Mouse (Mus musculus) heart, postnatal 14 days (tissue): ENCODE data around the gene Wipi1. TPM values are rescaled to one million over a fixed set of nuclear protein-coding genes. Genes with fewer than 3 reads are reported as not detected.

ENCODE experiments used
- DNase-seq, 2 experiments: peaks; one replicate each; pipeline ENCODE4 v3.0.0; 2021 to 2022
- intact Hi-C: fragments of 180-260 bp; cut with DNase I; formaldehyde crosslinking; loops from one replicate; pipeline ENCODE4 v1.15.1; 2025
- total RNA-seq, 2 experiments: library from RNA; stranded (reverse); gene quantifications; 2 replicates each; pipeline ENCODE4 v1.2.3; 2021

Wipi1 gene
- total RNA-seq, 2 experiments from 2014 or later = 98.4 to 101 TPM

DNA sequence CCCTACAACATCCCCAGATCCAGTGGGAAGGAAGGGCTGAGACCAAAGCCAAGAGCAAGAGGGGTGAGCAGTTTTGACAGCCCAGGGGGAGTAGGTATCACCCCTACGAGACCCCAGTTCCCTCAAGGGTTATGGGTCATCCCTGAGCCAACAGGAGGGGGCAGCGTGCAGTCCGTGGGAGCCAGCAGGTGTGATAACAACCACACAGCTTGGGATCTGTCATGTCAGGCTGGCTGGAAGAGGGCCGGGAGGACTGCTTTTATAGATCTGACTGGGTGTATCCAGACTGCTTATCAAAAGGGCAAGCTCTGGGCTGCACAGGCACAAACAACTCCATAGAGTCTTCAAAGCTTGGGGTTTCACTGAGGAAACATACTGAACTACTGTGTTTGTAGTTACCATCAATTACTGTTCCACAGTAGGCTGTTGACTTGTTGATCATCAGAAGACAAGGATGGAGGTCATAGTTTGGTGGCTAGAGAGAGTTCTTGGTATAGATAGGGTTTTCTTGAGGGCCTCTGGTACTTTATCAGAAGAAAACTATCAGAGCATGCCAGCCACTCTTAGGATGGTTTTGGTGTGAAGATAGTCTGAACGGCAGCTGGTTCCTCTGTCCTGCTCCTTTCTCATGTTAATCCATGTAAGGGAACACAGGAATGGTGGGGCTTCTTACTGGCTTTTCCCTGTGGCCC lies 62.0 kb downstream of the Wipi1 start:
- intact Hi-C loops = loop anchor here (5.0 kb wide), 1 partner anchor 47 kb away; no protein-coding TSS in a partner anchor
- no peak for DNase-seq

DNA sequence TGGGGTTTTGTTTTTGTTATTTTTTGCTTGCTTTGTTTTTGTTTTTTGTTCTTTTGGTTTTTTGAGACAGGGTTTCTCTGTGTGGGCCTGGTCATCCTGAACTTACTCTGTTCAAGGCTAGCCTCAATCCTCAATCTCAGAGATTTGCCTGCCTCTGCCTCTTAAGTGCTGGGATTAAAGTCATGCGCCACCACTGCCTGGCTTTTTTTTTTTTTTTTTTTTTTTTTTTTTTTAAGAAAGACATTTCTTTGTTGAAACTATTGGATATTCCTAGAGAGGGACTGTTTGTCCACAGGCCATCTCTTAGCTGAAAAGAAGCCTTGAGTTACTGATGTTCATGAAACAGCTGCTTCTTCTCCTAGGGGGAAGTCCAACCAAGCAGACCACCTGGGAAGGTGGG lies 64.1 kb downstream of the Wipi1 start:
- intact Hi-C loops = no loop called here
- DNase-seq = no peak

DNA sequence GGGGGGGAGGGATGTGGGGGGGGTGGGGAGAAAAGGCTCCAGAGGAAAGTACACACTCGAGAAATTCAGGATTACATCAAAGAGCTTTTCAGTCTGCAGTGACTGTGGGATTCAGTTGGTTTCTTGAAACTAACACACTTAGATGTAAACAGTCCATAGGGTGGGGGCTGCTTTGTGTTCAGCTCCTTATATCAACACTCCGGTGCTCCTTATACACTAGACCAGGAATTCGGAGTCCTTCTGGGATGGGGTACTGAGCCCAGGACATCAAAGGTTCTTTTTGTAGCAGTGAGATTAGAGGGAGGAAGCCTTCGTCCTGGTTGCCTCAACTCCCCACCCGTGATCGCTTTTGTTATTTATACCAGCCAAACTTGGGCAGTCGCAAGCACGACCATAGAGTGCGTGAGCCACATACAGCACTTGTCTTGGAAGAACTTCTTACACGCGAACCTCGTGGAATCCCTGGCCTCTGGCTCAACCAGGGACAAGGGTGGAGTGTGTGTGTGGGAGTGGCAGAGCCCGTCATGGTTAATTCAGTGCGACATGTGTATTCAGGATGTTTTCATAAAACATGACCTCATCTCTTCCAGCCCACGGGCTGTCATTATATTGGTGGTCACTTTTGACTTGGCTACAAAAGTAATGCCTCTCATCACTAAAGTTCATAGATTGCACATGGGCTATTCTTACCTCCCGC lies 65.3 kb downstream of the Wipi1 start:
- intact Hi-C loops = no loop called here
- no peak for DNase-seq

DNA sequence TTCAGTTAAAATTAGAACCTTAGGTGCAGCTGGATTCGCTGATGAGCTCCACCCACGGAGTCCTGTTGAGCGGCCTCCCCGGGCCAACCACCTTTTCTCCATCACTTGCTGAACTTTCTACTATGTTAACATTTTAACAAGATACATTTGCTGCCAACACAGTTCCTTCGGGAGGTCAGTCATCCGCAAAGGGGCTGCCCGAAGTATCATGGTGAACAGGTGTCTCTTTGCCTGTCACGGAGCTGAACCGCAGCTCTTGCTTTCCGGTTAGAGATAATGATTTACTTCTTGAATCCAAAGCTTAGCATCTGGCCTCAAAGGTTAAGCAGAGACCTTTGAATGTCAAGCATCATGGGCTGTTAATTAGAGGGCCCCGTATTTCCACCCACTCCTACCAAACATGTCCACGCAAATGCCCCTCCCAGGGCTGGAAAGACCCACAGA lies 66.0 kb downstream of the Wipi1 start:
- intact Hi-C loops = no loop called here
- DNase-seq = no peak

DNA sequence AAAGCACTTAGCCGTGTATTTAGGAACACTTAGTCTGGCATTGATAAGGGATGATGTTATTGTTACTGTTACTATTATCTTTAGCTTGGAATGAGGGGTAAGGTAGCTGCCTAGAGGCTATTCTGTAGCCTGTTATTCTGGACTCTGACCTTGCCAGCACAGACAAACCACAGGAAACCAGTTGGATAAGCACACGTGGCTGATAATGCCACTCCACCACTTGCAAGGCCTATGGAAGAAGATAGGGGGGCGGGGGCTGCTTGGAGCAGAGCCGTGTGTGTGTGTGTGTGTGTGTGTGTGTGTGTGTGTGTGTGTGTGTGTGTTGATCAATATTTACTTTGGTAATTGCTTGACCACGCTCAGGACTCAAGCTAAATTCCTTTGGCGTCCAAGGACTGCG lies 66.5 kb downstream of the Wipi1 start:
- DNase-seq = no peak
- intact Hi-C loops = no loop called here

DNA sequence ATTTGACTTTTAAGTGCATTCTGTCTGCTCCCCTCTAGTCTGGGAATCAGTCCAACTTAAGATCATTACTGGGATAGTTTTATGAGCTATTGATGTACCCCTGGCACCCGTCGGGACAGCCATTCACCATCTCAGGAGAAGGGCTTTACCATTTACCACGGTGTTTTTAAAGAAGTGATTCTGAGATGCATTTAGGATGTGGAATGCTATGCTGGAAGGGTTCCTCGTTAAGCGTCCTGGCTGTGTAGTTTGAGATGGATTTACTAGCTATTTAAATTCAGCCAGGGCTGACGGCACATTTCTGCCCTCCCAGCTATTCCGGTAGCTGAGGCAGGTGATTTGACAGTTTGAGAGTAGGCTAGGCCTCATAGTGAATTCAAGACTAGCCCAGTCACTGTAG lies 67.3 kb downstream of the Wipi1 start:
- DNase-seq = no peak
- intact Hi-C loops = no loop called here

DNA sequence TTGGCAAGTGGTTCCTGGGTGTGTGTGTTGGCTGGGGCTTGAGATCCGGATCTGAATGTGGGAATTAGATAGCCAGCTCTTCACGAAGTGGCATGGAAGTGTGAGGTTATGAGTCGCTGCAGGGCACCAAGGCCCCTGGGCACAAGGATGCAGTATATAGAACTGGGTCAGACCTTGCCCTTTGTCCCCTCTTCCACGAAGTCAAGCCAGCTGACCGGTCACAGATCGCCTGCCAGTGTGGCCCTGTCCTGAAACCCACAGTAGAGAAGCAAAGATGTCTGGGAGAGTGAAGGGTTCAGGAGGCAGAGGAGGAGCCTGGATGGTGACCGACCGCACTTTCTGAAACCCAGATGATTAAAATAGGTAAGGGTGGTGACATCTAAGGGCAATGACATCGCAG lies 68.3 kb downstream of the Wipi1 start:
- intact Hi-C loops = no loop called here

DNA sequence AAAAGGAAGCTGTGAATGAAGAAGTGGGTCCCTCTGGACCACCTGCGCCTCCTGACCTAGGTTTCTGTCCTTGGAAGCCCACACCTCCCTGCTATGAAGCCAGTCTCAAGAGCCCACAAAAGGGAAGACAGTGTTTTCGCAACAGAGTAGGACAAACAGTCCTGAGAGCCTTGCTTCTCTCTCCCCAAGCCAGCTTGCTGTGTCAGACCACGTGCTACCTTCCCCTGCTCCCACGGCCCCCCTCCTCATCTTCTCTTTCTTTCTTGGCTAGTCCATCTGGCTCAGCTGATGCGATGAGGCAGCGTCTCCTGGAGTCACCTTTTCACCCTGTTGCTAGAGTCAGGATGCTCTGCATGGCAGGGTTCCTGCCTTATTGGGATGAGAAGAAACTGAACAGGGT lies 72.5 kb downstream of the Wipi1 start:
- intact Hi-C loops = no loop called here
- no peak for DNase-seq

More for the DNA sequence above, 68.3 kb downstream of the Wipi1 start:
- DNase-seq = no peak

DNA sequence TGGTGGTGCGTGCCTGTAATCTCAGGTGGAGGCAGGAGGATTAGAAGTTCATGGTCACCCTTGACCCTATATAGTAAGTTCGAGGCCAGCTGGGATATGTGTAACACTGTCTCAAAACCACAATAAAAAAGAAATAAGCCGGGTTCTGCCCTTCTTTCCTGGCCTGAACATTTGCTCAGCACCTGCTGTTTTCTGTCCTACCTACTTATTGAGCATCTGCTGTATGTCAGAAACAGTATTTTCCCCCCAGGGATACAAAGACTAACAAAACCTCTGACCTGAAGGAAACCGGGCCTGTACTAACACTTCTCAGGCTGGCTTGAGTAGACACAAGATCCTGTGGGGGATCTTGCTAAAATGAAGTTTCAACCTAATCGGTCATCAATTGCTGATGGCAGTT lies 74.8 kb downstream of the Wipi1 start:
- no peak for DNase-seq
- intact Hi-C loops = no loop called here

DNA sequence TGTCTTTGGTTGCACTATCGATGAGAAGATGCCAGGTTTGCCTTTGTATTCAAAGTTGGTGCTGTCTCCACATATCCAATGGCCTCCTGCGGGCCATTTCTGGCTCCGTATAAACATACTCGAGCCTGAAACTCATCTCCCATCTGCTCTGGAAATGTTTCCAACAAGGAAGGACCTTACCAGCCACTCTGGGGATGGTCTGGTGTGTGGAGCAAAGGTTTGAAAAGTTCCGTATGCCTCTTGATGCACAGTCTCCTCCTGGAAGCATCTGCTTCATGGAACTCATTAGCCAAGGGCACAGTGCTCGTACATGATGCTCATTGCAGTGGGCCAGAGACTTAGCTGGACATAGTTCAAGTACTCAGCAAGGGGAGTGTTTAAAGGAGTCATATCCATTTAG lies 75.8 kb downstream of the Wipi1 start:
- no peak for DNase-seq
- intact Hi-C loops = no loop called here

DNA sequence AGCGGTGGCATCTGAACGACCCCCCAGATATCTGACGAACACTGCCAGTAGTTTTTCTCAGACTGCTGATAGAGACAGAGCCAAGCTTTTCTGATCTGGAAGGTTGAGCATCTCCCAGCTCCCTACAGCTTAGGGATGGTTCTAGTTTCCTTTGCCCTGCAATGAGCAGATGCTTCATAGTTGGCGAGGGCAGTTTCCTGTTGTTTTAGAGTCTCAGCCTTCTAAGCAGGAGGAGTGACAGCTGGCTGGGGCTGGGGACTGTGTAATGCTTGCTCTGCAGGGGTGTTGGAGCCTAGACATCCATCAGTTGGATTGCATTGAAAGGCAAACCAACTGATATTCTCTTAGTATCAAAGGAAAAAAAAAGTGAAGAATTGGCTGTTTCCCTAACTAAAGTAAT lies 81.7 kb downstream of the Wipi1 start:
- no peak for DNase-seq
- intact Hi-C loops = no loop called here

DNA sequence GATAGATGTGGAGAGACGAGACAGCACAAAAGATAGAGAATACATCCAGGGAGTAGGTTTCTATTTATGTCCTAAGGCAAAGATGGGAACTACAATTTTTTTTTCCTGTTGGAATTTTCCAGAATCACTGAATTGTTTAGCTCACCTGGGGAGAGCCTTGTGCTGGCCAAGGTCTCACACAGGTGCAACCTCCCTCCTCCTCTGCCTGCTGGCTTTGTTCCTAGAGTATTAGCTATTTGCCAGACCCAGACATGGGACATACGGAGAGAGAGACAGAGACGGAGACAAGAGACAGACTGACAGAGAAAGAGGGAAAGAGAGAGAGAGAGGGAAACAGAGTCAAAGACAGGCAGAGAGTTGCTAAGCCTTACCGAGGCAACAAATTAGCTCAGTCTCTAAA lies 86.2 kb downstream of the Wipi1 start:
- intact Hi-C loops = no loop called here

DNA sequence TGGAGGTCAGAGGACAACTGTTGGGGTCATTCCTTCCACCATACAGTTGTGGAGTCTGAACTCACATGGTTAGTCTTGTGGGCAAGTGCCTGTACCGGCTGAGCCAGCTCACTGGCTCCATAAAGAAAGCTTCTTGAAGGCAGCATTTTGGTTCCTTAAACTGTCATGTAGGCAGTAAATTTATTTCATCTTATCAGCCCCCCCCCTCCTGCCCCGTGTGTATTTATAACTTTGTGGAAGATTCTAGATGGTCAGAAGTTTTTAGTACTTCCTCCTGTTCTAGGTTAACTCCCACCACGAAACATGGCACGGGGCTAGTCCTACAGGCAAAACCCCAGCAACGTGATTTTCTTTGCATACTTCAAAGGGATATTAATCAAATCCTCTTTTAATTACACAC lies 86.9 kb downstream of the Wipi1 start:
- no peak for DNase-seq
- intact Hi-C loops = no loop called here

More for the DNA sequence above, 86.2 kb downstream of the Wipi1 start:
- no peak for DNase-seq

Other genes starting within 250 kb of the Wipi1 start
- 10 to 100 TPM; 37.6 to 38.4 TPM for gene Gna13, start 249.1 kb downstream of the Wipi1 start, total RNA-seq
- gene 9930022D16Rik, start 198.1 kb downstream of the Wipi1 start, total RNA-seq = not detected
- 10 to 100 TPM; 42.5 to 46.1 TPM for gene Amz2, start 186.0 kb downstream of the Wipi1 start, total RNA-seq
- gene Arsg, start 138.6 kb downstream of the Wipi1 start, total RNA-seq = 1 to 10 TPM; 2.7 to 2.8 TPM
- gene Slc16a6, start 138.4 kb downstream of the Wipi1 start, total RNA-seq = 1 to 10 TPM; 7.3 to 7.7 TPM
- gene Prkar1a, start 37.4 kb upstream of the Wipi1 start, total RNA-seq = 100 to 1,000 TPM; 365 to 412 TPM
- gene Fam20a, start 110.3 kb upstream of the Wipi1 start, total RNA-seq = 1 to 10 TPM; 5.5 to 5.7 TPM
- gene 1700012B07Rik, start 216.1 kb upstream of the Wipi1 start, total RNA-seq = not detected